Comparison of ENCODE assay signal across 25 mouse cellular contexts in the genomic region with DNA sequence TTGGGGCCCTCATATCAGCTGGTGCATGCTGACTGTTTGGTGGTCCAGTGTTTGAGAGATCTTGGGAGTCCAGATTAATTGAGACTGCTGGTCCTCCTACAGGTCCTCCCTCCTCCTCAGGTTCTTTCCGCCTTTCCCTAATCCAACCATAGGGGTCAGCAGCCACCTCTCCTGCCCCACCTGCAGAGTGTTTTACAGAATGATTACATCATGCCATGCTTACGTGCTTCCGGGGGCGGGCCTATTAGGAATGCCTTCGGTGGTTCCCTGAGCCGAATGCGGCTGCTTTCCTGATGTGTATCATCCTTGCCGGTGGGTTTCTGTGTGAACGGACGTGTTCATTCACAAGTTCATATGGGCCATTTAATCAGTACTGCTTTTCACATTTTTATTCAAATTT.
DNase-seq lines count a peak whose midpoint lies in the region; TF ChIP-seq lines count a peak whose summit lies in the region.
"Had no signal": no experiment of that assay in that cellular context is flagged by ENCODE, and none has a peak within 500 bp of the region (broad histone marks: within the 10 kb centered on the region; RNA-seq: fewer than 3 reads in every experiment).

No protein-coding gene starts in this region.

- no peak overlapping the region for H3K27ac ChIP-seq in layer of hippocampus, adult 2 months
- H3K27ac ChIP-seq: embryonic facial prominence, embryonic 12.5 days; embryonic facial prominence, embryonic 15.5 days; forebrain, embryonic 13.5 days; heart, adult 2 months; heart, embryonic 10.5 days; heart, embryonic 13.5 days; hindbrain, embryonic 14.5 days; hindbrain, postnatal 0 days had no signal

- no peak overlapping the region for H3K4me3 ChIP-seq in layer of hippocampus, adult 2 months
- H3K4me3 ChIP-seq: embryonic facial prominence, embryonic 12.5 days; embryonic facial prominence, embryonic 15.5 days; forebrain, embryonic 13.5 days; heart, adult 2 months; heart, embryonic 10.5 days; heart, embryonic 13.5 days had no signal

- DNase-seq in embryo, embryonic 11 days: peak; percentile 34
- DNase-seq in embryo, embryonic 9.5 days (ENCODE audit: extremely low spot score): no peak
- peak; percentile 6 for DNase-seq in retina, embryonic 14.5 days (ENCODE audit: low spot score)
- no peak for DNase-seq in retina, postnatal 1 day
- DNase-seq in R1 (ENCODE audit: low read depth, low spot score): peak; percentile 60
- DNase-seq in thymus, adult 18-20 months: no peak
- no peak for DNase-seq in layer of hippocampus, adult 2 months (ENCODE audit: low spot score in 2 of 2)
- DNase-seq: adrenal gland, adult 8-10 months; adrenal gland, postnatal 25 days; B cell, adult 2 months; cerebellum, adult 11-12 months; cerebellum, adult 8-10 months; cerebellum, postnatal 14 days; gastrocnemius, postnatal 10 days; gastrocnemius, postnatal 36 days; heart, adult 2 months; heart, postnatal 14 days; heart, postnatal 4 days had no signal

- TF ChIP-seq CTCF in layer of hippocampus, adult 2 months (conservative IDR thresholded peaks at IDR 0.05): no peak

Comparison
In these comparisons a context has a peak if more than half of its experiments do, and no peak if none do; other contexts are left out.
1. DNase-seq: peak in embryo, embryonic 11 days (single experiment), retina, embryonic 14.5 days (single experiment) and R1 (single experiment); none in embryo, embryonic 9.5 days (single experiment), retina, postnatal 1 day (single experiment), thymus, adult 18-20 months (0 of 2) and layer of hippocampus, adult 2 months (0 of 2).